Mouse (Mus musculus) fibroblast of lung, adult 2 months (primary cell): Measurements from ENCODE around the gene Wnt7a.
A peak's percentile ranks its signal among the peaks of the same experiment; 100 is the strongest.

ENCODE experiments used
- DNase-seq: peaks from one replicate; pipeline ENCODE4 v3.0.0-alpha.2; 2011; ENCODE audit warnings: low read depth

The Wnt7a gene

GRCm38 (mm10) chr6:91410961-91411368 is at the start of gene Wnt7a:
Gene Wnt7a (minus strand): TSS chr6:91411363.
- DNase-seq = no peak

DNA sequence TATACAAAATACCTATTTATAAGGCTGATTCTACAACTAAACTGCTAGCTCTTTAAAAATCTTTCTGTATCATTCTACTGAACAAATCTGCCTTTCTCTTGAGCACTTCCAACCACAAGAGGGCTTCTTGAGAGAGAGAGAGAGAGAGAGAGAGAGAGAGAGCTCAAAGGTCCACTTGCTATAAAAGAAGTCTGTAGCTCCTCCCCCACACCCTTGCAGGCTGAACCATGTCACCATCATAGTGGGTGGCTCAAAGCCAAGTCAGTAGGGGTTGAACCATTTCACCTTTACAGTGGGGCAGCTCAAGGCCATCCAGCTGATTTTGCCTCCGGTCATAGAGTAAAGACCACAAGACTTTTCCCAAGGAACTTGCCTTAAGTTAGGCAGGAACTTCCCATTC is 48.3 kb upstream of the Wnt7a start:
- DNase-seq = no peak

GRCm38 (mm10) chr6:91454546-91454945 is 43.4 kb upstream of the Wnt7a start:
- no peak for DNase-seq

DNA sequence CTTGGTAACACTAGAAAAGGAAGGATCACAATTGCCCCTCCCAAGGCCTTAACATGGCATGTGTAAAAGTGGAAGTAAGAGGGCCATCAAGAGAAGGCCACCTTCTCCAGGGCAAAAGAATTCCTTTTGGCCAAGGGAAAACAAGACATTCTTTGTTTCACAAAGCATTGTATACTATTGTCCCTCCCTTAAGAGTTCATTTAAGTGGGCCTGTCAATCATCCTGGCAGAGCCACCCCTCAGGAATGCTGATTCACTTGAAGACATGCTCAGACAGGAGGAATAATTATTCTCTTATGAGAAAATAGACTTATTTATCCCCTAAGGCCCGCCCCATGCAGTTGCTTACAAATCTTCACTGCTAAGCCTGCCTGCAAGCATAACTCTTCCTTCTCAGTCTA is 40.9 kb upstream of the Wnt7a start:
- no peak for DNase-seq

DNA sequence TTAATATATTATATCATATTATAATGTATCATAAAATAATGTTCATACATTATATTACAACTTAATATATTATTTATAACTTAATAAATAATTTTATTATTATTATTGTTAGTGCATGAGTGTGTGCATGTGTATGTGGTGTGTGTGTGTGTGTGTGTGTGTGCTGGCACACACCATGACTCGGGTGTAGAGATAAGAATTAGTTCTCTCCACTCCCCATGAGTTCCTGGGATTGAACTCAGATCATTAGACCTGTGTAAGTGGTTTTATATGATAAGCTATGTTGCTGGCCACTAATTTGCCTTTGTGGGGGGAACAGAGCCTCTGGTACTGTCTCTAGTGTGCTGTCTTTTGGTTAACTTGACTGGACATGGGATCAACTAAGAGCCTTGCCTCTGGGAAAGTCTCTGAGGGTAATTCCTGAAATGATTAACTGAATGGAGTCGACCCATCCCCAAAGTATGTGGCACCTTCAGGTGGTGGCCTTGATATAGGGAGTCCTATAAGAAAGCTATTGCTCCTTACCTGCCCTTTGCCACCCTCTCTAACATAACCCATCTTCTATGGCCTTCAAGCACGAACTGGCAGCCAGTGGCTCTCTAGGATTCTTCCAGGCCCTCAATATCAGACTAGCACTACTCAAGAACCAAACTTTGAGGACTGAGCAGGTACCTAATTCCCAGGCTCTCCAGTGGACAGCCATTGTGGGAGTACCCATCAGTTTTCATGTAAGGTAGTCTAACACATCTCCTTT is 38.5 kb upstream of the Wnt7a start:
- DNase-seq = no peak

GRCm38 (mm10) chr6:91445316-91445715 is 34.2 kb upstream of the Wnt7a start:
- no peak for DNase-seq

DNA sequence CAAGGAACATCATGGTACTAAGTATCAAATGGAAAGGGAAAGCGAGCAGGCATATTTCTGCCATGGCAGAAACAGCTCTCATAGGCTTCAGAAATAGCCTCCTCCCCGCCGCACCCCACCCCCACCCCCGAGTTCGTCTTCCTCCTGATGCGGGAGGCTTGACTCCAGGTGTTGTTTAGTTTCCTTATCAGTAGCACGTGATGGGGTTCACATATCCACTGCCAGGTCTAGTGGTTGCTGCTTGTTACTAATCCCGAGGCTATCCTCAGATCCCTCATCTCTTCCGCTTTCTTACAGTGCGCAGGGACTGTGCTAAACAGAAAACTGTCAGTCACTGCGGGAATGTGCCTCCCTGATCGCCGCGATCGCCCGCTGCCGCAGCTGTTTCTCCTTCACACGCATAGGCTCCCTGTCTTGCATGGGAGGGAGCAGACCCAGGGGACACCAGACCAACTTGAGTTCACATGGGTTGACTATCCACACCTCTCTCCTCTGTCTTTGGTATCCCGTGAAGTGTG is 30.0 kb upstream of the Wnt7a start:
- DNase-seq = no peak

DNA sequence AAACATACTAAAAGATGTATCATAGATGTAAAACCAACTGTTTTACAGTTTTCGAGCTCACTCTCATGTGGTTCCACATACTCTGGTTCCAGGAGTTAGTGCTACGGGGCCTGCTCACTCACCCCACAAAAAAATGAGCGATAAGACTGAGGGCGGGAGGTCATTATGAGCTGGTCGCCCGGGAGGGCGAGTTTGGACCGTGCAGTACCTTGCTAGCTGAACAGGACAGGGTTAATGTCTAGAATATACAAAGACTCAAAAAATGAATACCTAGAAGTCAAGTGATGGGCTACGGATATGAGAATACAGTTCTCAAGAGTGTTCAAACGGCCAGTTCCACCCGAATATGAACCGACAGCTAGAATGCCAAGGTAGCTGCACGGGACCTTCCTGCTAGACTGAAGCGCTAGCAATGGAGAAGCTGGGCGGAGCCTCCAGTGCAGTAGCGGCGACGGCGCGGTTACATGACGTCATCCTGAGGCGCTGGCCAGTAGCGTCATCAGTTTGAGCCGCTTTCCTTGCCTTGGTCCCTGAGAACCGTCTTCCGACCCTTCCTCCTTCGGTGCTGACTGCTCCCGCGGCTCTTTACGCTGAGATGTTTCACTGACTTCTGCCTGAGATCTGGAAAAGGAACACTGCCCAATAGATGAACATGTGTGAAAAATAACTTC is 29.4 kb upstream of the Wnt7a start:
- peak; percentile 89 for DNase-seq

DNA sequence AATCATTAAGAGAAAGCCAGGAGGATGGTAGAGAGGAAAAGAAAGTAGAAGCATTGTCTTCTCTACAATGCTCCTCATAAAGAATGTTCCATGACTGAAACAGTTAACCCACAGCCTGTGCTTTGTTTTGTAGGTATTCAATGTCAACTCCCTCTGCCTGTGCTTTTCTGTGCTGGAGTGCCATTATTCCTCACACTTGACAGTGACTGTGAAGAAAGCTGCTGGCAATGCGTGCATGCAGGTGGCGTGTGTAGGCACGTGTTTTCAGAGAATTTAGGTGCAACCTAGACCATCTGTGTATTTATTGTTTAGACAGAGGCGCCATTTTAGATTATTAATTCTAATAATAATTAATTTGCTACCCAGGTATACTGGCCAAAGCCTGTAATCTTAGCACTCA is 13.0 kb upstream of the Wnt7a start:
- DNase-seq = no peak

- DNase-seq = no peak
Measured at GRCm38 (mm10) chr6:91421629-91422028, 10.5 kb upstream of the Wnt7a start.

GRCm38 (mm10) chr6:91417291-91417845 is 6.2 kb upstream of the Wnt7a start:
- no peak for DNase-seq

- DNase-seq = no peak
Measured at GRCm38 (mm10) chr6:91416146-91416545, 5.0 kb upstream of the Wnt7a start.

- DNase-seq = peak; percentile 6
Measured at GRCm38 (mm10) chr6:91414890-91415289, 3.7 kb upstream of the Wnt7a start.

- DNase-seq = peak; percentile 4
Measured at GRCm38 (mm10) chr6:91411369-91411981, 312 bp upstream of the Wnt7a start.

GRCm38 (mm10) chr6:91410168-91410780 is 889 bp downstream of the Wnt7a start:
- no peak for DNase-seq

- DNase-seq = no peak
Measured at GRCm38 (mm10) chr6:91409448-91410167, 1.6 kb downstream of the Wnt7a start.

- no peak for DNase-seq
Measured at GRCm38 (mm10) chr6:91408616-91409015, 2.5 kb downstream of the Wnt7a start.

DNA sequence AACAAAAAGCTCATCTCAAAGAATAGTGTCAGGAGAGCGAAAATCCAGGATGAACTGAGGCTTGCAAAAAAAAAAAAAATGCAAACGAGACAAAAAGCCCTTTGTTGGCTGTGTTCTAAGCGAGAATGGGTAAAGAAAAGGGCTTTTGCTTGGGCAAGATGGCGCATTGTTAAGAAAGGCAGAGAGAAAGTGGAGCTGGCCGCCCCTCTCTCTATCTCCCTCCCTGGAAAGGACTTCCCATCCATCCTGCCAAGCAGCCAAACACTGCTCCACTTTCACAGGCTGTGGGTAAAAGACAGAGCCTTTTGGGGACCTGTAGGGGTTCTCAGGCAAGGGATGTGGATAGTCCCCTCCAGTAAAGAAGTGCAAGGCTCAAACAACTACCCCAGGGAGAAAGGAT is 9.6 kb downstream of the Wnt7a start:
- DNase-seq = no peak

DNA sequence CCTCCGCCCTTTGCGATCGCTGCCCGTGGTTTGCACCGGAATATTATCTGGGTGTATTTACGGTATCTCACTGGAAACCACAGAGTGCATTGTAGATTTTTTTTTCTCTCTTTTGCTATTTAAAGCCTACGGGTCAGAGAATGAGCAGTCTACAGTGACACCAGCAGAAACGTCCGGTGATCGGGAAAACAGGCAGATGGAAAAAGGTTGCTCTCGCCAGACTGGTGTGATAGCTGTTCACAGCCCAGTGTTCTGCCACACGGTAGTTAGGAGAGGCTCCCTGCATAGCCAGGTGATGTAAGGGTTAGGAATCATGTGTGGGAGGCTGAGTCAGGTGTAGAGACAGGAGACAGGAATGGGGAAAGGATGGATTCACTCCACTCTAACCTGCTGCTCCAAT is 10.6 kb downstream of the Wnt7a start:
- DNase-seq = no peak

- DNase-seq = no peak
Measured at GRCm38 (mm10) chr6:91392475-91393174, 18.5 kb downstream of the Wnt7a start.

DNA sequence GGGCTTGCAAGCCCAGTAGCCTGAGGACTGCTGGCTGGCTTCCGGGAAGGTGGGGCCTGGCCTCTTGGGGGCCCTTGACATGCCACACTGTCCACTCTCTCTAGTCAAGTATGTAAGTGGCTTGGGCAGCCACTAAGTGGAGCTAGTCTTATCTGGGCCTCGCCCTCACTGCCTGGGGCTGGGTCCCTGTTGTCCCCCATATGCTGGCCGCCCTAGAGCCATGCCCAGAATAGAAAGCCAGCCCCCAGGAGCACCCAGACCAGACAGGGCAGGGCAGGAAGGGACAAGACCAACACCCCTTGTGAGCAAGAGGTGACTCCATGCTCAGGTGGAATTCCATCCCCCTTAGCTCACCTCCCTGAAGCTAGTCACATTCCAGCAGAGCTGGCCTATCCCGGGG is 22.0 kb downstream of the Wnt7a start:
- DNase-seq = no peak
